Mouse (Mus musculus) kidney, postnatal 0 days (tissue): ENCODE measurements around the gene Proz. TPM values are rescaled to one million over a fixed set of nuclear protein-coding genes. Genes with fewer than 3 reads are reported as not detected.

ENCODE experiments used
- ATAC-seq: fragments of 200-750 bp; cut with Nextera tagmentation; replicated peaks from 2 replicates; pipeline ENCODE4 v1.8.0; 2017; ENCODE audit warnings: low read depth, moderate number of reproducible peaks, moderate TSS enrichment, moderate library complexity; ENCODE audit not compliant: low FRiP score
- DNase-seq: peaks from one replicate; pipeline ENCODE4 v3.0.0-alpha.2; 2016; ENCODE audit warnings: low spot score
- H3K27ac ChIP-seq: fragments of 300-500 bp; sonication (generic); 2 replicates; pipeline ENCODE4 v1.5.1; 2014; ENCODE audit warnings: mild to moderate bottlenecking
- H3K27me3 ChIP-seq: fragments of 300-500 bp; sonication (generic); 2 replicates; pipeline ENCODE4 v1.6.1; 2014; ENCODE audit warnings: low read length, mixed read lengths; ENCODE audit not compliant: insufficient read depth
- H3K36me3 ChIP-seq: fragments of 300-500 bp; sonication (generic); 2 replicates; pipeline ENCODE4 v1.6.1; 2014; ENCODE audit warnings: low read length, mixed read lengths; ENCODE audit not compliant: insufficient read depth
- H3K4me1 ChIP-seq: fragments of 300-500 bp; sonication (generic); replicated peaks from 2 replicates; pipeline ENCODE4 v1.6.1; 2014; ENCODE audit warnings: antibody characterized with exemption, low read length, mixed read lengths; ENCODE audit not compliant: insufficient read depth
- H3K4me2 ChIP-seq: fragments of 300-500 bp; sonication (generic); 2 replicates; pipeline ENCODE4 v1.6.1; 2014; ENCODE audit warnings: mild to moderate bottlenecking, low read length, moderate library complexity, mixed read lengths
- H3K4me3 ChIP-seq: fragments of 300-500 bp; sonication (generic); replicated peaks from 2 replicates; pipeline ENCODE4 v1.5.1; 2014; ENCODE audit warnings: low read depth, low read length
- H3K9ac ChIP-seq: fragments of 300-500 bp; sonication (generic); 2 replicates; pipeline ENCODE4 v1.6.1; 2014; ENCODE audit warnings: low read depth, low read length
- H3K9me3 ChIP-seq: fragments of 300-500 bp; sonication (generic); replicated peaks from 2 replicates; pipeline ENCODE4 v1.6.1; 2016; ENCODE audit warnings: low read length, inconsistent platforms, mixed read lengths
- CTCF ChIP-seq: IDR thresholded peaks from 2 replicates; pipeline ENCODE4 v1.5.1; 2016; ENCODE audit warnings: antibody characterized with exemption, low read depth, mild to moderate bottlenecking, moderate library complexity
- WGBS: fragments of 180-500 bp; shearing (Covaris S2); extraction: QIAGEN DNeasy Blood & Tissue Kit; methylation state at CpG from one replicate; pipeline ENCODE4 v1.1.7; 2014; 5-methylcytosine and 5-hydroxymethylcytosine counted together
- polyA plus RNA-seq: library from polyadenylated mRNA; unstranded; fragments of >200 nt; fragmentation: Nextera tagmentation; extraction: Ambion mirVana; gene quantifications from 2 replicates; pipeline ENCODE4 v1.2.1, GENCODE M21; 2015

Proz gene
- polyA plus RNA-seq, 1 experiment from 2014 or later, result 1.4 TPM

- no peaks in the 10 kb centered on the region for H3K9me3 ChIP-seq
- no peak for ATAC-seq
- no peak for TF ChIP-seq CTCF
- no peak overlapping the region for H3K4me2 ChIP-seq
- 0 out of 2 replicates have a peak, but pooled peaks cover 3% of the 10 kb centered on the region for H3K36me3 ChIP-seq
- WGBS, result 94% methylated on average over 4 of the region's 4 CpGs
- no peak overlapping the region for H3K9ac ChIP-seq
- no peak overlapping the region for H3K4me3 ChIP-seq
- H3K4me1 ChIP-seq, result 0 out of 2 replicates have a peak, but pooled peaks cover 2% of the 10 kb centered on the region
- no peak for DNase-seq
- H3K27me3 ChIP-seq, result no peaks in the 10 kb centered on the region
- H3K27ac ChIP-seq, result no peak overlapping the region
Observed at GRCm38 (mm10) chr8:13113232-13113631, 52.5 kb downstream of the Proz start.

GRCm38 (mm10) chr8:13117096-13117495, 56.4 kb downstream of the Proz start:
- WGBS, result 87% methylated on average over 2 of the region's 2 CpGs
- no peak for ATAC-seq
- TF ChIP-seq CTCF, result no peak

GRCm38 (mm10) chr8:13118516-13118915, 57.8 kb downstream of the Proz start:
- Histone ChIP-seq H3K4me3 (no peak overlapping the region), H3K9me3 (no peaks in the 10 kb centered on the region), H3K36me3 (peaks cover 21% of the 10 kb centered on the region; the same call in 1 of the 2 replicates), H3K4me2 (no peak overlapping the region), H3K27ac (no peak overlapping the region), H3K27me3 (no peaks in the 10 kb centered on the region), H3K4me1 (no peaks in the 10 kb centered on the region), H3K9ac (no peak overlapping the region)
- no peak for TF ChIP-seq CTCF
- ATAC-seq (no peak), DNase-seq (no peak)
- WGBS, result 90% methylated on average over 3 of the region's 3 CpGs

More at GRCm38 (mm10) chr8:13117096-13117495, 56.4 kb downstream of the Proz start:
- no peak overlapping the region for H3K4me2 ChIP-seq
- peaks cover 16% of the 10 kb centered on the region; the same call in 1 of the 2 replicates for H3K36me3 ChIP-seq
- no peak overlapping the region for H3K9ac ChIP-seq
- no peak overlapping the region for H3K27ac ChIP-seq
- no peak overlapping the region for H3K4me3 ChIP-seq
- H3K9me3 ChIP-seq, result no peaks in the 10 kb centered on the region
- H3K27me3 ChIP-seq, result no peaks in the 10 kb centered on the region
- DNase-seq, result no peak
- no peaks in the 10 kb centered on the region for H3K4me1 ChIP-seq

- no peak for TF ChIP-seq CTCF
- H3K4me1 ChIP-seq, result no peaks in the 10 kb centered on the region
- DNase-seq (no peak), ATAC-seq (no peak)
- H3K9me3 ChIP-seq, result no peaks in the 10 kb centered on the region
- no peak overlapping the region for H3K27ac ChIP-seq
- H3K4me2 ChIP-seq, result no peak overlapping the region
- no peak overlapping the region for H3K4me3 ChIP-seq
- WGBS, result 86% methylated on average over 7 of the region's 7 CpGs
- no peak overlapping the region for H3K9ac ChIP-seq
- H3K36me3 ChIP-seq, result peaks cover 39% of the 10 kb centered on the region
- H3K27me3 ChIP-seq, result no peaks in the 10 kb centered on the region
Observed at GRCm38 (mm10) chr8:13120882-13121665, 60.4 kb downstream of the Proz start.

GRCm38 (mm10) chr8:13122887-13123421, 62.2 kb downstream of the Proz start:
- no peaks in the 10 kb centered on the region for H3K4me1 ChIP-seq
- H3K27me3 ChIP-seq, result no peaks in the 10 kb centered on the region
- no peak overlapping the region for H3K4me2 ChIP-seq
- no peak overlapping the region for H3K27ac ChIP-seq
- H3K36me3 ChIP-seq, result peaks cover 47% of the 10 kb centered on the region
- WGBS, result 90% methylated on average over 7 of the region's 7 CpGs
- no peak overlapping the region for H3K4me3 ChIP-seq
- no peaks in the 10 kb centered on the region for H3K9me3 ChIP-seq
- no peak for DNase-seq
- ATAC-seq, result no peak
- no peak for TF ChIP-seq CTCF
- no peak overlapping the region for H3K9ac ChIP-seq

- DNase-seq, result no peak
- ATAC-seq, result no peak
- WGBS, result 95% methylated on average over 8 of the region's 8 CpGs
- no peaks in the 10 kb centered on the region for H3K9me3 ChIP-seq
- TF ChIP-seq CTCF, result no peak
- no peak overlapping the region for H3K4me2 ChIP-seq
- no peak overlapping the region for H3K4me3 ChIP-seq
- H3K4me1 ChIP-seq, result no peaks in the 10 kb centered on the region
- peaks cover 47% of the 10 kb centered on the region for H3K36me3 ChIP-seq
- H3K27ac ChIP-seq, result no peak overlapping the region
- H3K27me3 ChIP-seq, result no peaks in the 10 kb centered on the region
- H3K9ac ChIP-seq, result no peak overlapping the region
Observed at GRCm38 (mm10) chr8:13124897-13125296, 64.2 kb downstream of the Proz start.

Other genes with a start within 250 kb of the Proz start
- gene Mcf2l, start 187.1 kb upstream of the Proz start, polyA plus RNA-seq, result 10.9 and 11.2 TPM in 2 replicates
- 0.05 and 0.09 TPM in 2 replicates for gene F7, start 34.9 kb upstream of the Proz start, polyA plus RNA-seq
- 5.3 and 7.0 TPM in 2 replicates for gene F10, start 23.6 kb upstream of the Proz start, polyA plus RNA-seq
- 26.4 and 27.9 TPM in 2 replicates for gene Pcid2, start 44.5 kb downstream of the Proz start, polyA plus RNA-seq
- 80.4 and 85.0 TPM in 2 replicates for gene Cul4a, start 44.7 kb downstream of the Proz start, polyA plus RNA-seq
- 447 and 473 TPM in 2 replicates for gene Lamp1, start 98.2 kb downstream of the Proz start, polyA plus RNA-seq
- 25.6 and 26.8 TPM in 2 replicates for gene Grtp1, start 139.7 kb downstream of the Proz start, polyA plus RNA-seq
- not detected in 2 replicates for gene Adprhl1, start 193.2 kb downstream of the Proz start, polyA plus RNA-seq
- 17.3 and 19.0 TPM in 2 replicates for gene Dcun1d2, start 227.2 kb downstream of the Proz start, polyA plus RNA-seq
- 31.3 and 33.2 TPM in 2 replicates for gene Tmco3, start 227.3 kb downstream of the Proz start, polyA plus RNA-seq